Mouse (Mus musculus) heart, postnatal 36 days (tissue): ENCODE results near the gene Prepl. TPM values are rescaled to one million over a fixed set of nuclear protein-coding genes. Genes with fewer than 3 reads are reported as not detected.

Source experiments
- DNase-seq, 2 experiments: peaks; one replicate each; pipeline ENCODE4 v3.0.0; 2021 to 2022
- intact Hi-C: fragments of 180-260 bp; cut with DNase I; formaldehyde crosslinking; loops from one replicate; pipeline ENCODE4 v1.15.1; 2025
- total RNA-seq, 2 experiments: library from RNA; stranded (reverse); gene quantifications; 2 replicates each; pipeline ENCODE4 v1.2.3; 2021

The Prepl gene
- total RNA-seq, 2 experiments from 2014 or later = 142 TPM

- DNase-seq = no peak
- intact Hi-C loops = no loop called here
Measured at GRCm38 (mm10) chr17:85072383-85072782, 17.7 kb downstream of the Prepl start.

GRCm38 (mm10) chr17:85071088-85071775 is 18.8 kb downstream of the Prepl start:
- DNase-seq = no peak
- intact Hi-C loops = no loop called here

GRCm38 (mm10) chr17:85070658-85071057 is 19.4 kb downstream of the Prepl start:
- intact Hi-C loops = no loop called here
- DNase-seq = no peak

GRCm38 (mm10) chr17:85067331-85067730 is 22.7 kb downstream of the Prepl start:
- intact Hi-C loops = no loop called here
- DNase-seq = no peak

GRCm38 (mm10) chr17:85063560-85063959 is 26.5 kb downstream of the Prepl start:
- DNase-seq = no peak
- intact Hi-C loops = no loop called here

- intact Hi-C loops = no loop called here
- DNase-seq = no peak
Measured at GRCm38 (mm10) chr17:85059136-85059535, 30.9 kb downstream of the Prepl start.

- intact Hi-C loops = no loop called here
- no peak for DNase-seq
Measured at GRCm38 (mm10) chr17:85058276-85058675, 31.8 kb downstream of the Prepl start.

GRCm38 (mm10) chr17:85048379-85048778 is 41.7 kb downstream of the Prepl start:
- intact Hi-C loops = no loop called here

GRCm38 (mm10) chr17:85045160-85045559 is 44.9 kb downstream of the Prepl start:
- intact Hi-C loops = no loop called here
- DNase-seq = no peak

More at GRCm38 (mm10) chr17:85048379-85048778, 41.7 kb downstream of the Prepl start:
- DNase-seq = no peak

- intact Hi-C loops = no loop called here
- DNase-seq = no peak
Measured at GRCm38 (mm10) chr17:85044466-85044865, 45.6 kb downstream of the Prepl start.

- no peak for DNase-seq
- intact Hi-C loops = no loop called here
Measured at GRCm38 (mm10) chr17:85043404-85043816, 46.6 kb downstream of the Prepl start.

- DNase-seq = no peak
- intact Hi-C loops = no loop called here
Measured at GRCm38 (mm10) chr17:85042419-85042818, 47.6 kb downstream of the Prepl start.

- intact Hi-C loops = no loop called here
- no peak for DNase-seq
Measured at GRCm38 (mm10) chr17:85040913-85041312, 49.1 kb downstream of the Prepl start.

- intact Hi-C loops = no loop called here
- DNase-seq = no peak
Measured at GRCm38 (mm10) chr17:85038761-85039160, 51.3 kb downstream of the Prepl start.

GRCm38 (mm10) chr17:85038311-85038710 is 51.7 kb downstream of the Prepl start:
- no peak for DNase-seq
- intact Hi-C loops = no loop called here

- no peak for DNase-seq
- intact Hi-C loops = no loop called here
Measured at GRCm38 (mm10) chr17:85037855-85038254, 52.2 kb downstream of the Prepl start.

GRCm38 (mm10) chr17:85034068-85034467 is 56.0 kb downstream of the Prepl start:
- intact Hi-C loops = no loop called here
- DNase-seq = no peak

- DNase-seq = no peak
- intact Hi-C loops = no loop called here
Measured at GRCm38 (mm10) chr17:85033087-85033486, 57.0 kb downstream of the Prepl start.

- intact Hi-C loops = no loop called here
Measured at GRCm38 (mm10) chr17:85030651-85031050, 59.4 kb downstream of the Prepl start.

GRCm38 (mm10) chr17:85028797-85029196 is 61.2 kb downstream of the Prepl start:
- intact Hi-C loops = no loop called here
- DNase-seq = no peak

More at GRCm38 (mm10) chr17:85030651-85031050, 59.4 kb downstream of the Prepl start:
- no peak for DNase-seq

GRCm38 (mm10) chr17:85028093-85028739 is 61.8 kb downstream of the Prepl start, which contains the start of gene Slc3a1:
Gene Slc3a1 (plus strand): TSS chr17:85028376.
- no peak for DNase-seq
- intact Hi-C loops = no loop called here

GRCm38 (mm10) chr17:85027247-85027646 is 62.8 kb downstream of the Prepl start:
- no peak for DNase-seq
- intact Hi-C loops = no loop called here
